Mouse (Mus musculus) liver, adult 2 months (tissue): ENCODE measurements around the gene Nek6.

Experiments
- CTCF ChIP-seq: fragments of 200-500 bp; IDR thresholded peaks from 2 replicates; pipeline ENCODE4 v1.5.1; 2011; ENCODE audit warnings: low read depth, low read length, control low read depth
- POLR2A ChIP-seq: fragments of 200-500 bp; IDR thresholded peaks from 2 replicates; pipeline ENCODE4 v1.6.1; 2011; ENCODE audit warnings: low read length, control low read depth; ENCODE audit not compliant: insufficient read depth; ENCODE audit errors: extremely low read depth

DNA sequence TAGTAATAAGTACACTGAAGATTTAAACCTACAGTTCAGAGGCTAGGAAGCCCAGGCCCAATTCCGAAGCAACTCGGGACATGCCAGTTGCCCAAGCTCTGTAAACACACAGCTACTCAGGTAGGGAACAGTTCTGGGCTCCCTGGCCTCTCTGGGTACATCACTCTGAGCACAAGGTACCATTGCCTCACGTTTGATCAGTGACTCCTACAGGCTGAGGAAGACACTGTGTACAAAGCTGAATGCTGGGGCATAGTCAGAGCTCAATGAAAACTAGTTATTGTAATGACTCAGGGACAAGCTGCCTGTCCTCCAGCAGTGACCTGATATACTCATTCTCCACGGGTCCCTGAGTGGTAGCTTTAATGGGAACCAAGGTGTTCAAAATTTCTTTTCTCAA lies 109.6 kb downstream of the Nek6 start:
- TF ChIP-seq POLR2A = no peak
- TF ChIP-seq CTCF = no peak
